Mouse (Mus musculus) gastrocnemius, adult 2 months (tissue): ENCODE data around the gene Snx18. TPM values are rescaled to one million over a fixed set of nuclear protein-coding genes. Genes with fewer than 3 reads are reported as not detected.
A peak's percentile ranks its signal among the peaks of the same experiment; 100 is the strongest.

ENCODE experiments used
- DNase-seq: peaks from one replicate; pipeline ENCODE4 v3.0.0; 2022
- H3K27ac ChIP-seq: fragments of 200-600 bp; 2 replicates; pipeline ENCODE4 v1.8.1; 2022; ENCODE audit warnings: mild to moderate bottlenecking
- H3K4me3 ChIP-seq: fragments of 200-600 bp; 2 replicates; pipeline ENCODE4 v1.8.1; 2022; ENCODE audit warnings: mild to moderate bottlenecking, moderate library complexity
- CTCF ChIP-seq: fragments of 200-600 bp; IDR thresholded peaks from 2 replicates; pipeline ENCODE4 v1.8.1; 2022; ENCODE audit warnings: antibody characterized with exemption, mild to moderate bottlenecking, moderate library complexity
- intact Hi-C: fragments of 180-260 bp; cut with DNase I; formaldehyde crosslinking; loops from one replicate; pipeline ENCODE4 v1.15.1; 2025
- long read RNA-seq, 2 experiments: library from polyadenylated mRNA; stranded (forward); transcript quantifications; one replicate each; pipeline ENCODE4 v2.0.0; 2021
- total RNA-seq, 2 experiments: library from RNA; stranded (reverse); gene quantifications; 2 replicates each; pipeline ENCODE4 v1.2.3; 2021

Gene Snx18
- 10 to 100 TPM in 1 of 2 experiments, 1 to 10 TPM in 1; 9.2 to 13.6 TPM for total RNA-seq
- long read RNA-seq, experiment 1, full-length matches to known transcripts, result 15 of 17 reads
- long read RNA-seq, experiment 1, partial matches to known transcripts, result 0 of 17 reads
- long read RNA-seq, experiment 1, other reads (novel, unspliced or antisense), result 2 of 17 reads
- long read RNA-seq, experiment 2, full-length matches to known transcripts, result 18 of 22 reads
- long read RNA-seq, experiment 2, partial matches to known transcripts, result 0 of 22 reads
- long read RNA-seq, experiment 2, other reads (novel, unspliced or antisense), result 4 of 22 reads

GRCm38 (mm10) chr13:113617891-113618823 is at the start of gene Snx18:
Gene Snx18, minus strand, starts transcription at chr13:113618564.
- intact Hi-C loops, result loop anchor here (1.0 to 10.0 kb wide), 3 partner anchors 123 to 296 kb away; no protein-coding TSS in a partner anchor
- peak; percentile 100 for TF ChIP-seq CTCF
- H3K4me3 ChIP-seq, result peak within 1 kb of the TSS; percentile 78
- DNase-seq, result peak; percentile 97
- H3K27ac ChIP-seq, result peak within 1 kb of the TSS; percentile 98

GRCm38 (mm10) chr13:113663883-113664282 is 45.5 kb upstream of the Snx18 start:
- intact Hi-C loops, result no loop called here

GRCm38 (mm10) chr13:113663151-113663779 is 44.9 kb upstream of the Snx18 start, which contains the start of gene Hspb3:
Gene Hspb3, minus strand, starts transcription at chr13:113663676.
- H3K27ac ChIP-seq, result peak within 1 kb of the TSS; percentile 91
- intact Hi-C loops, result no loop called here
- H3K4me3 ChIP-seq, result peak within 1 kb of the TSS; percentile 76
- peak; percentile 89 for DNase-seq
- no peak for TF ChIP-seq CTCF

More at GRCm38 (mm10) chr13:113663883-113664282, 45.5 kb upstream of the Snx18 start:
- TF ChIP-seq CTCF, result no peak
- DNase-seq, result peak; percentile 34
- peak overlapping the region; percentile 91 for H3K27ac ChIP-seq
- peak overlapping the region; percentile 76 for H3K4me3 ChIP-seq

GRCm38 (mm10) chr13:113661826-113662271 is 43.5 kb upstream of the Snx18 start:
- Histone ChIP-seq H3K27ac (peak overlapping the region; percentile 91), H3K4me3 (peak overlapping the region; percentile 76)
- intact Hi-C loops, result no loop called here
- DNase-seq, result peak; percentile 77
- no peak for TF ChIP-seq CTCF

GRCm38 (mm10) chr13:113660576-113661310 is 42.4 kb upstream of the Snx18 start:
- intact Hi-C loops, result no loop called here
- peak overlapping the region; percentile 76 for H3K4me3 ChIP-seq
- DNase-seq, result peak; percentile 51
- TF ChIP-seq CTCF, result no peak
- peak overlapping the region; percentile 91 for H3K27ac ChIP-seq

GRCm38 (mm10) chr13:113657204-113657603 is 38.8 kb upstream of the Snx18 start:
- Histone ChIP-seq H3K27ac (peak overlapping the region; percentile 91), H3K4me3 (peak overlapping the region; percentile 70)
- DNase-seq, result peak; percentile 54
- no peak for TF ChIP-seq CTCF
- intact Hi-C loops, result no loop called here

GRCm38 (mm10) chr13:113656639-113657038 is 38.3 kb upstream of the Snx18 start:
- no peak for TF ChIP-seq CTCF
- intact Hi-C loops, result no loop called here
- peak; percentile 52 for DNase-seq
- Histone ChIP-seq H3K27ac (peak overlapping the region; percentile 91), H3K4me3 (peak overlapping the region; percentile 70)

GRCm38 (mm10) chr13:113655511-113655910 is 37.1 kb upstream of the Snx18 start:
- Histone ChIP-seq H3K27ac (peak overlapping the region; percentile 91), H3K4me3 (no peak overlapping the region)
- intact Hi-C loops, result no loop called here
- DNase-seq, result no peak
- TF ChIP-seq CTCF, result no peak

- peak overlapping the region; percentile 34; the same call in 1 of the 2 replicates for H3K4me3 ChIP-seq
- peak; percentile 67 for TF ChIP-seq CTCF
- H3K27ac ChIP-seq, result no peak overlapping the region
- intact Hi-C loops, result no loop called here
- peak; percentile 50 for DNase-seq
These were observed 22.7 kb upstream of the Snx18 start for GRCm38 (mm10) chr13:113640944-113641597.

- H3K27ac ChIP-seq, result no peak overlapping the region
- TF ChIP-seq CTCF, result peak; percentile 81
- intact Hi-C loops, result loop anchor here (1.0 kb wide), 1 partner anchor 30 kb away; no protein-coding TSS in a partner anchor
- no peak overlapping the region for H3K4me3 ChIP-seq
- DNase-seq, result no peak
These were observed 20.6 kb upstream of the Snx18 start for GRCm38 (mm10) chr13:113638914-113639313.

- TF ChIP-seq CTCF, result no peak
- H3K27ac ChIP-seq, result no peak overlapping the region
- no peak for DNase-seq
- intact Hi-C loops, result no loop called here
- no peak overlapping the region for H3K4me3 ChIP-seq
These were observed 17.4 kb upstream of the Snx18 start for GRCm38 (mm10) chr13:113635799-113636222.
